Mouse (Mus musculus) brain, embryonic 18.5 days (tissue): ENCODE measurements around the gene Gm6460.
"Not testable (repeated sequence)": the region's sequence is repeated elsewhere in the genome, so short reads cannot be mapped to it uniquely, and the experiment has no call there.

Source experiments
- DNase-seq: peaks from one replicate; pipeline ENCODE4 v3.0.0-alpha.2; 2012; ENCODE audit warnings: low read depth, low spot score

Gm6460 gene

GRCm38 (mm10) chr5:11594613-11595012 lies at the start of gene Gm6460:
TSS of gene Gm6460 (plus strand) at chr5:11594913.
- DNase-seq: not testable (repeated sequence)
